Comparison of ENCODE assay signal across 8 mouse cellular contexts in the genomic region with DNA sequence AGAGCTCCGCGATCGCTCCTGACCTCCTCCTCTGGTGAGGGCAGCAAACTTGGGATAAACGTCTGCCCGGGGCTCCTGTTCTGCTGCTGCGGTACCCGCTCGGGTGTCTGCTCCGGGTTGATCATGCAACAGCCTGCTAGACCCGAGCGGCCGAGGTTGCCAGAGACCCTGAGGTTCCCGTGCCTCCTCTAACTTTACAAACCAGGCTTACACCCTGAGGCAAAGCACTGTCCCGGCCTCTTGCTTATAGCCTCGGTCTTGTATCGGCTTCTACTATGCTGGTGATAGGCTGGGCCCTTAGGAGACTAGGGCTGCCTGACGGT. TPM values are rescaled to one million over a fixed set of nuclear protein-coding genes. Genes with fewer than 3 reads are reported as not detected.
DNase-seq lines count a peak whose midpoint lies in the region; ATAC-seq and TF ChIP-seq lines count a peak whose summit lies in the region.

No protein-coding gene starts in this region.

- peaks cover 20% of the 10 kb centered on the region for H3K27me3 ChIP-seq in embryonic facial prominence, embryonic 15.5 days
- peaks cover 39% of the 10 kb centered on the region for H3K27me3 ChIP-seq in intestine, postnatal 0 days (replicated peaks; ENCODE audit: control insufficient read depth, insufficient read depth, low read length)
- peaks cover 28% of the 10 kb centered on the region for H3K27me3 ChIP-seq in neural tube, embryonic 12.5 days (replicated peaks)

- no peak for ATAC-seq in embryonic facial prominence, embryonic 15.5 days (ENCODE audit: insufficient number of reproducible peaks, low FRiP score, low TSS enrichment, low read depth)
- 0 out of 2 replicates have a peak, but pooled peaks have one; percentile 3 for ATAC-seq in intestine, postnatal 0 days
- ATAC-seq in neural tube, embryonic 12.5 days (ENCODE audit: low FRiP score, low read depth): peak; percentile 21
- no peak for ATAC-seq in monocyte, adult 5-6 weeks (replicated peaks; ENCODE audit: insufficient number of reproducible peaks, low FRiP score, low TSS enrichment, poor library complexity, severe bottlenecking)

- peak; percentile 21 for DNase-seq in left cerebral cortex, postnatal 4 days
- no peak for DNase-seq in left cerebral cortex, postnatal 36 days (ENCODE audit: low spot score in 2 of 2)
- DNase-seq in adrenal gland, adult 18-20 months (ENCODE audit: low spot score in 2 of 2): no peak
- no peak for DNase-seq in adrenal gland, adult 2 months

- peak overlapping the region; percentile 97 for H3K4me2 ChIP-seq in embryonic facial prominence, embryonic 15.5 days (replicated peaks)
- H3K4me2 ChIP-seq in intestine, postnatal 0 days (replicated peaks; ENCODE audit: low read depth): peak overlapping the region; percentile 82
- peak overlapping the region; percentile 99 for H3K4me2 ChIP-seq in neural tube, embryonic 12.5 days (replicated peaks)

- no peaks in the 10 kb centered on the region for H3K9me3 ChIP-seq in embryonic facial prominence, embryonic 15.5 days (replicated peaks)
- H3K9me3 ChIP-seq in intestine, postnatal 0 days (ENCODE audit: control insufficient read depth): no peaks in the 10 kb centered on the region
- H3K9me3 ChIP-seq in neural tube, embryonic 12.5 days: no peaks in the 10 kb centered on the region

- intact Hi-C loops in left cerebral cortex, postnatal 4 days (cut with DNase I): loop anchor here (5.0 to 10.0 kb wide), 2 partner anchors 104 to 113 kb away; no protein-coding TSS in a partner anchor
- intact Hi-C loops in left cerebral cortex, postnatal 36 days (cut with DNase I): loop anchor here (2.0 kb wide), 1 partner anchor 70 kb away; no protein-coding TSS in a partner anchor

- no peaks in the 10 kb centered on the region for H3K36me3 ChIP-seq in embryonic facial prominence, embryonic 15.5 days
- no peaks in the 10 kb centered on the region for H3K36me3 ChIP-seq in intestine, postnatal 0 days (ENCODE audit: control insufficient read depth, insufficient read depth)
- no peaks in the 10 kb centered on the region for H3K36me3 ChIP-seq in neural tube, embryonic 12.5 days

- H3K4me3 ChIP-seq in embryonic facial prominence, embryonic 15.5 days (replicated peaks): peak overlapping the region; percentile 54
- H3K4me3 ChIP-seq in intestine, postnatal 0 days (ENCODE audit: low read depth, low read length): peak overlapping the region; percentile 54
- peak overlapping the region; percentile 79 for H3K4me3 ChIP-seq in neural tube, embryonic 12.5 days

- WGBS in embryonic facial prominence, embryonic 15.5 days: under 1% methylated on average over 17 of the region's 17 CpGs
- WGBS in intestine, postnatal 0 days: 3% methylated on average over 17 of the region's 17 CpGs
- under 1% methylated on average over 17 of the region's 17 CpGs for WGBS in neural tube, embryonic 12.5 days

- TF ChIP-seq CTCF in intestine, postnatal 0 days (IDR thresholded peaks at IDR 0.05; ENCODE audit: low read depth): no peak

- peaks cover 21% of the 10 kb centered on the region for H3K4me1 ChIP-seq in embryonic facial prominence, embryonic 15.5 days
- H3K4me1 ChIP-seq in intestine, postnatal 0 days (replicated peaks; ENCODE audit: control insufficient read depth, insufficient read depth, low read length): no peaks in the 10 kb centered on the region
- H3K4me1 ChIP-seq in neural tube, embryonic 12.5 days: peaks cover 34% of the 10 kb centered on the region

- no peak overlapping the region; the same call in 1 of the 2 replicates for H3K27ac ChIP-seq in embryonic facial prominence, embryonic 15.5 days (replicated peaks)
- no peak overlapping the region for H3K27ac ChIP-seq in intestine, postnatal 0 days (ENCODE audit: low read depth, low read length)
- H3K27ac ChIP-seq in neural tube, embryonic 12.5 days: no peak overlapping the region

- H3K9ac ChIP-seq in embryonic facial prominence, embryonic 15.5 days: peak overlapping the region; percentile 43
- peak overlapping the region; percentile 48 for H3K9ac ChIP-seq in intestine, postnatal 0 days (ENCODE audit: low read depth, low read length)
- H3K9ac ChIP-seq in neural tube, embryonic 12.5 days: peak overlapping the region; percentile 81

RNA-seq across cellular contexts. Expression of gene Chst1, which starts 0.8 kb away (rescaled TPM):
- total RNA-seq in left cerebral cortex, postnatal 4 days (2021): 10 to 100 TPM; 68.4 to 80.7 TPM
- total RNA-seq in left cerebral cortex, postnatal 36 days (2021): 100 to 1,000 TPM; 247 to 264 TPM
- 10.1 and 11.3 TPM in 2 replicates for polyA plus RNA-seq in embryonic facial prominence, embryonic 15.5 days (2015; fragmentation: Nextera tagmentation; extraction: Ambion mirVana)
- polyA plus RNA-seq in intestine, postnatal 0 days (2015; fragmentation: Nextera tagmentation; extraction: Ambion mirVana): 2.2 and 2.3 TPM in 2 replicates
- 8.4 and 10.8 TPM in 2 replicates for polyA plus RNA-seq in neural tube, embryonic 12.5 days (2016; fragmentation: Nextera tagmentation; extraction: Ambion mirVana)
- total RNA-seq in monocyte, adult 5-6 weeks (2017): 0.19 to 0.86 TPM (median 0.21 TPM) in 3 replicates
- 10 to 100 TPM; 13.2 to 20.4 TPM for total RNA-seq in adrenal gland, adult 18-20 months (2021)
- 10 to 100 TPM; 15.3 to 18.8 TPM for total RNA-seq in adrenal gland, adult 2 months (2021)
- 22.8 and 40.7 TPM in 2 replicates for polyA plus RNA-seq in adrenal gland, adult 2 months (2012; rRNA removed)

Comparison
In these comparisons a context has a peak if more than half of its experiments do, and no peak if none do; other contexts are left out.
1. ATAC-seq: peak in intestine, postnatal 0 days (single experiment) and neural tube, embryonic 12.5 days (single experiment); none in embryonic facial prominence, embryonic 15.5 days (single experiment) and monocyte, adult 5-6 weeks (single experiment).
2. Peak in every context shown above with its lines, with median percentiles within 50 percentile points of each other: H3K4me2 ChIP-seq, H3K4me3 ChIP-seq and H3K9ac ChIP-seq.